Mouse (Mus musculus): Measurements from ENCODE around the gene Gm44596. TPM values are rescaled to one million over a fixed set of nuclear protein-coding genes. Genes with fewer than 3 reads are reported as not detected.

Gene Gm44596
- total RNA-seq, 2 experiments from 2014 or later, result not detected

DNA sequence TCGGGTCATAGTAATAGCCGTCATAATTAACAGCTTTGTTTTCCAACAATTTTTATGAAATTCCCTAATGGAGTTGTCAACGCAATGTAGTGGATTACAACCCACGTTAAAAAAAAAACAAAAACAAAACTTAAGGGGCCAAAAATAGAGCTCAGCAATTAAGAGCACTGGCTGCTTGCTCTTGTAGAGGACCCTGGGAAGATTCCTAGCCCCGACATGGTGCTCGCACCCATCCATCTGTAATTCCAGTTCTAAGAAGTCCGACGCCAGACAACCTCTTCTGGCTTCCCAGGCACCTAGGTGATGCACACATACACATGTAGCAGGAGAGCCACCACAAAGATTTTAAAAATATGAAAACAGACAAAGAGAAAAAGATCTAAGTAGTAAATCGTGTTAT lies 49.7 kb downstream of the Gm44596 start:
- no peak for DNase-seq (ENCODE audit: low spot score in 2 of 2)

DNA sequence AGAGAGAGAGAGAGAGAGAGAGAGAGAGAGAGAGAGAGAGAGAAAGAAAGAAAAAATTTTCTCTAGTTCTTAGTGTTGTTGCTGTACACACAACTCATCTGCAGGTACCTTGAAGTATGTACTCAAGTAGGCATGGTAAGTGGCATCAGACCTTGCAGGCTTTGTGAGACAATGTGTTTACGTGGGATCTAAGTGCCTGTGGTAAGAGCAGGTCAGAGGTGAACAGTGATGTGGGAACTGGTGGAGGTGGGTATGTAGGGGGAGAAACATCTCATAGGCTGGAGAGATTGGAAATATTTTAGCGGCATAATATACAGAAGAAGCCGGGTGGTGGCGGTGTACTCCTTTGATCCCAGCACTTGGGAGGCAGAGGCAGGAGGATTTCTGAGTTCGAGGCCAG lies 52.3 kb downstream of the Gm44596 start:
- DNase-seq (ENCODE audit: low spot score in 2 of 2), result no peak

DNA sequence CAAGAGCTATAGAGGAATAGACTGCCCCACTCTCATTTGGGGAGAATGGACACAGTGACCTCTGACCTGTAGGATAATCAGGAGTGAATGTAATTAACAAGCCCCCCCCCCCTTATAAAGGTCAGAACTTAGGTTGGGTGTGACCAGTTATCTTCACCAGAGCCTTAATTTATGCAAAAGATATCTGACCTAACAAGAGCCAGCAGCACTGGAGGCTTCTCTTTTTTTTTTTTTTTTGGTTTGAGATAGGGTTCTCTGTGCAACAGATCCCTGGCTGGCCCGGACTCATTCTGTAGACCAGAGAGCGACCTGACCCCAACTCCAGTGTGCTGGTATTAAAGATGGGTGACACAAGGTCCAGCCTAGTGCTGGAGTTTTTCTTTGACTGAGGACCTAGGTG lies 54.0 kb downstream of the Gm44596 start:
- no peak for DNase-seq (ENCODE audit: low spot score in 2 of 2)

DNA sequence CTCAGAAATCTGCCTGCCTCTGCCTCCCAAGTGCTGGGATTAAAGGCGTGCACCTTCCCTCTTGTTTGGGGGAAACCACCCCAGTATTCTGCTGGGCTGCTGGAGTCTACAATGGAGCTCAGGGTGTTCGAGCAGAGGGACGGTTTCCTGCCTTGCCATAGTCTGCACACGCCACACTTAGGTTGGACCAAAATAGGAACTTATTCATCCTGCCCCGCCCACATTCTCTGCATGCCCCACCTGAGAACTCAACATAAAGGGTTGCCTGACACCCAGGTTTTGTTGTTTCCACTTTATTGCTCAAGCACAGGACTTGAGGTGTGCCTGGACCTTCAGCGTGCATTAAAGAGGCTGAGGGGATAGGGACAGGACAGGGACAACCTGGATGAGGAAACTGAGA lies 54.5 kb downstream of the Gm44596 start:
- no peak for DNase-seq (ENCODE audit: low spot score in 2 of 2)

DNA sequence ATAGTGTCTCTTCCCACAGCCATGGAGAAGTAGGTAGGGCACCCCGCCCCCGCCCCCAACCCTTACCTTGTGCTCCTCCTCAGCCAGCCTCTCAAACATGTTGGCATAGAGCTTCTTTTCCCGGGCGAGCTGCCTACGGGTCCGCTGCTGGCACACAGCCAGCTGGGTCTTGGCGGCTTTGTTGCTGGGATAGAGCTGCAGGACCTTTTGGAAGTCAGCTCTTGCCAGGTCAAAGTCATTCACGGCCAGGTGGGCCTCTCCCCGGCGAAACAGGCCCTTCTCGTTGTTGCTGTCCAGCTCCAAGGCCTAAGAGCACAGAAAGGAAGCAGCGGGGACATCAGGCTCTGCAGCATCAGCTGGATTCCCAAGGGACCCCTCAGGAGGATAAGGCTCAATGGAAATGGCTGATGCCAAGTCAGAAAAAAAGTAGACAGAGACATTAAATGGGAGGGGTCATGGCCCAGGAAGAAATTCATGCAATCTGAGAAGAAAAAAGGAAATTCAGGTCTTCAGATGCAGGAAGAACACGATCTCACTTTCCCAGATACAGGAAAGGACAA lies 57.1 kb downstream of the Gm44596 start:
- DNase-seq (ENCODE audit: low spot score in 2 of 2), result no peak

DNA sequence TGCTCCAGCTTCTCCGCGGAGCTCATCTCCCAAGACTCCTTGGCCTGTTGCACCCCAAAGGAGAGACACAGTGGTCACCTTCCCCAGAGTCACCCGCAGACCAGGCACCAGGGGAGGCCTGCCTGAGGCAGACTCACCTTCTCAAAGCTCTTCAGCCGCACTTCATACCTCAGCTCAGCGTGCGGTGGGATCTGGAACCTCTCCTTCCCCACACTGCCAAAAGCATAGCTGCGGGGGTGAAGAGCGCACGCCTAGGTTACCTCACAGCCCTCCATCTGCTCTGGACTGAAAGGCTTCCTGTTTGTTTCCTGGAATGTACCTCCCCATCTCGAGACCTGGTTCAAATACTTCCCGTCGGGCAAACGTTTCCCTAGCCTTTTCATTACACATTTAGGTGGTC lies 58.3 kb downstream of the Gm44596 start:
- DNase-seq (ENCODE audit: low spot score in 2 of 2), result no peak

DNA sequence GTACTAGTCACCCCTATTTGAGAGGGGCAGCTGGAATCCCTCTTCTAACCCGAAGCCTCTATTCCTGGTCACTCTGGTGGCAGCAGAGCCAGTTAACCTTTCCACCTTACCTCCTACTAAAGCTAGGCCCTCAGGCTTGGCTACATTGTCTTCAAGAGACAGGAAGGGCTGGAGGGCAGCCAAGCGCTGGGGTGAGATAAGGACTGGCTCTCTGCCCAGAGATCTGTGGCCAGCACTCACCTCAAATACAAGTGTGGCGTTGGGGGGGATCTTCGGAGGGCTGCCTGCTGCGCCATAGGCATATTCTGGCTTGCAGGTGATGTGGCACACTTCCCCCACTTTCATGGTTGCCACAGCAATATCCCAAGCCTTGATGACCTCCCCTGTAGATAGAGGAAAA lies 60.2 kb downstream of the Gm44596 start:
- DNase-seq (ENCODE audit: low spot score in 2 of 2), result peak in 1 of 2 experiments; percentile 35

DNA sequence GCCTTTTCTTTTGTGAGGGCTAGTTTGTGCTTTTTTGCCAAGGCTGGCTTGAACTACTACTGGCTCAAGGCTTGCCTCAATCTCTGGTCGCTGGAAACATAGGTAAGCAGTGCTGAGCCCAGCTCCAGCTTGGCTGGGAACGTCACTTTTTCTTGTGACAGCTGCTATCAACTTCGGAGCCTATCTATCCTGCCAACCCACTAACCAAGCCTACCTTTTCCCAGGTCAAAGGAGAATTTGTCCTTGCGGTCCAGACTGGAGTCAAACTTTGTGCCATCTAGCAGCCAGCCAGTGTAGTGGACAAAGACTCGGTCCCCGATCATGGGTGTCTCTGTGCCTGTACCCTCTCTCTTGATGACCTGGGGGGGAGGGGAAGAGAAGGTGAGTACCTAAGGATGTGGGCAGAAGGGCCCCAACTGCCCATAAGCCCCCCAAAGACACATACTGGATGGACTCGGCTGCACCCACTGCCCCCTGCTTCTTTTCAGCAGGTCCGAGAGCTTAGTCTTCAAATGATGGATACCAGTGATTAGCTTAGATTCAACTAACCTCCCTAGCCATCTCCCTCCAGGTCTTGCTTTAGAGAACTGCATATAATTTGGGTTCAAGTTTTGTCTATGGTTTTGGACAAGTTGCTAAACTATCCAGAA lies 61.2 kb downstream of the Gm44596 start:
- DNase-seq (ENCODE audit: low spot score in 2 of 2), result no peak

DNA sequence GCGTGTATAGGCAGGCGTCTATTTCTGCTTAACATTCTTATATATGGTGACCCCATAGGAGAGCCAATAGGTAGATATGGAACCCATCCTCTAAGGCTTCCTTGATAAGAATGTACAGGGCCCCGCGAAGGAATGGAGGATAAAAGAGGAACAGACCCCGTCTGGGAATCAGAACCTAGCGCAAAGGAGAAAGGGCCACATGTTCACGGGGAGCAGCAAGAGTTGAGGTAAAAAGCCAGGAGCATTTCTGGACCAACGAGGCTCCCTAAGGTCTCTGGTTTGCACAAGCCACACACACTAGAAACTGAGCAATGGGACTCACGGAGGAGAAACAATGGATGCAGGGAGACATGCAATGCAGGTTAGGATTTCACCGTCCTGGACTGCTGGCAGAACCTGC lies 62.0 kb downstream of the Gm44596 start:
- DNase-seq (ENCODE audit: low spot score in 2 of 2), result no peak

DNA sequence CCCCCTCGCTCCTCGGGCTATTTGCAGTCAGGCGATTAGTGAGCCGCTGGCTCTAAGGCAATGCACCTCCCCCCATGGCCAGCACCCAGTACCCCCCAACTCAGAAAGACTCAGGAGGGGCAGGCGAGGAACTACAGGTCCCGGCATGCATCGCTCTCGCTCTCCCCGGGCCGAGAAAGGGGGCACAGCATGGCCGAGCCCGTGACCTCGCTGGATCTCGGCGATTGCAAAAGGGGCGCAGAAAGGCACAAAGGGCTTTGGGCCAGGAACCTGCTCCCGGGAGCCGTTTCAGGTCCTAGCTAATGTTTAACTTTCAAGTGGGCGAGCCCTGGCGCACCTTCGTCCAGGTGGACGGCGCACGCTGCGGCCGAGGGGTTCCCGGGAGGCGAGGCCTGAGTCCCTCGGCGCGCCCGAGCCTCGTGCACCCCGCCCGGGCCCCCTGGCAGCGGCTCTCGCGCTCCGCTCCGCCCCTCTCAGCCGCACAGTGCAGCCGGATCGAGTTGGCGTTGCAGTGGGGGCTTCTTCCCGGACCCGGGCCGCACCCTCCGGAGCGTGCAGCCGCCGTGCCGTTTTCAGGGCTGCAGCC lies 62.5 kb downstream of the Gm44596 start:
- DNase-seq (ENCODE audit: low spot score in 2 of 2), result peak; percentile 44 to 65

DNA sequence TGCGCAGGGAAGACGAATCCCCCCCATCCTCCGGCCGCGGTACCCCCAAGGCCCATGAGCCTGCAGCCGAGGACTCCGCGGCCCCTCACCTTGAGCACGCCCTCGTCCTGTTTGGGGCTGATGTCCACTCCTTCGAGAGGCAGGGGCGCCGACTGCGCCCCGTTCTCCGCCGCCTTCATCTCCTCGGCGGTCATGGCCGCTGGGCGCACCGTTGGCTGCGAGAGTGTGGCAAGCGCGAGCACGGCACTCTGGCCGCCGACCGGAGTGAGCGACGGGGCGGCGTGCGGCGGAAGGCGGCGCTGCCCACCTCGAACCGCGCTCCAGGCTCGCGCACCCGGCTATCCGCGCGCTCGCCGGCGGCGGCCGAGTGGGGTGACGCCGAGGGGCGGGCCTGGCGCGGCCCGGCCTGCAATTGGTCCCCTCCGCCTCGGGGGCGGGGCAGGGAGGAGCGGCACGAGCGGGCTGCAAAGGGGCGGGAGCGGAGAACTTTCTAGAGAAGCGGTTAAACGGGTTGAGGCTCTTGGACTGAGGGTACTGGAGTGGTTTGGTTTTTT lies 63.1 kb downstream of the Gm44596 start, which contains the start of gene Fkbp4:
Gene Fkbp4 (minus strand): TSS at position 361 of the 554 bp plus-strand sequence.
- peak; percentile 88 to 91 for DNase-seq (ENCODE audit: low spot score in 2 of 2)

DNA sequence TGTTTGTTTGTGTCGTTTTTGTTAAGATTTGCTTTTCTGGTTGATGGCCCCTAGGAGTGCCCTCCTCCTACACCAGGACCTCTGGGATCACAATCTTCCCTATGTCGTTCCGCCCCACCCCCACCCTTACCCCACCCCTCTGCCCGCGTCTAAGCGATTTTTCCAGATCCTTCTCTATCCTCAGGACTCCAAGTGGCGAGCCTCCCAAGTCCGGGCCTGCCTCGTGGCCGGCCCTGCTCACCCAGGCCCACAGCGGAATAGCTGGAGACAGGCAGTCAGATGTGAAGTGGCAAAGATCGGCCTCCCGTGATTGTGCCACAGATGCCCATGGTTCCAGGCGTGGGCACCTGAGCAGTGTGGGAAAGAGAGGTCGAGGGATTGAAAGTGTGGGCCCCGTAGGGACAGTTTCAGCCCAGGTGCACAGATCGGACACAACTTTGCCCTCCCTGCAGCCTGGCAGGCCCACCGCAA lies 63.6 kb downstream of the Gm44596 start:
- DNase-seq (ENCODE audit: low spot score in 2 of 2), result peak in 1 of 2 experiments; percentile 37

DNA sequence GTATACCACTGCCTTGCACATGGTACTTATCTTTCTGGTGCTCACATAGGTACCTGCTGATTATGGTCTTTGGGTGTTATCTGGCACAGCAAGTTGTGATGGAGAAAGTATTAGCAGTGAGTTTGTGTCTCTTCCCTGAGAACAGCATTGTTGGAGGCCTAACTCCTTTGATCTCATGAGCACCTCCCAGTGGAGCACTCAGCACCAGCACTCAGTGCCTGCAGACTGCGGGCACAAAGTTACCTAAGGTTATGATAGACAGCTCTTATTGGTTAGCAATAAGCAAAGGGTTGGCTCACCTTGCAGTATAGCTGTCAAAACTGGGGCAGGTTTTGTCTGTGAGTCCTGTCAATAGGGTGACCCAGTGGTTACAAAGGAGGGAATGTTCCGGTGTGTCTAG lies 64.9 kb downstream of the Gm44596 start:
- no peak for DNase-seq (ENCODE audit: low spot score in 2 of 2)

DNA sequence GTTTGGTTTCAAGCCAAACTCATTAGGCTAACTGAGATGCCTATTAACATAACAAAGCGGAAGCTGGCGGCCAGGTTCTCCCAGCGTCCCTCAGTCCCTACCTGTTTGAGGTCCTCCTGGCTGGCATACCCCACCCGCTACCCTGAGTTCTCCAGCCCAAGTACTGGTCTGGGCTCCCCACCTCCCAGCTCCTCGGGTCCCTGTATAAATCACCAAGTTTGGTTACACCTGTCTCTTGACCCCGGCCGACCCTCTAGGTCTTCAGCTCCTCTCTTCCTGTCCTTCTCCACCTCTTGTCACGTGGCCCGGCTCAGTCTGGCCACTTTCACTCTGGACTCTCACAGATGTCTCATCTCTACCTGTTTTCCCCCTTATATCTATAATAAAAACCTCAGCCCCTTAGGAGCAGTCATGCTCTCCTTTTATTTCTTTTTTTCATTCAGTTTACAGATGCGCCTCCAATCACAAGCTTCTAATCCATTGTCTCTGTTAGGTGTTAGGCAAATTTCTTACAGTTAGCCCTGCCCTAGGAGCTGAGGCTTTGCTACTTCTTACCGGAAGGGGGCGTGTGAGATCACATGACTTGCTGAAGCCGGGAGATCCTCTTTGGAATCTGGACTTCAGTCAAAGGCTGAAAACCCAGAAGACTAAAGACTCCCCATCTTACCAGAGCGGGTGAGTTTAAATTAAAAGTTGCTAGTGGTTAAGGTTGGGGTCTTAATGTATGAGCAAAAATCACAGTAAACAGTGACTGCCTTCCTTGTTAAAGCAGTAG lies 70.6 kb downstream of the Gm44596 start:
- DNase-seq (ENCODE audit: low spot score in 2 of 2), result peak in 1 of 2 experiments; percentile 59

DNA sequence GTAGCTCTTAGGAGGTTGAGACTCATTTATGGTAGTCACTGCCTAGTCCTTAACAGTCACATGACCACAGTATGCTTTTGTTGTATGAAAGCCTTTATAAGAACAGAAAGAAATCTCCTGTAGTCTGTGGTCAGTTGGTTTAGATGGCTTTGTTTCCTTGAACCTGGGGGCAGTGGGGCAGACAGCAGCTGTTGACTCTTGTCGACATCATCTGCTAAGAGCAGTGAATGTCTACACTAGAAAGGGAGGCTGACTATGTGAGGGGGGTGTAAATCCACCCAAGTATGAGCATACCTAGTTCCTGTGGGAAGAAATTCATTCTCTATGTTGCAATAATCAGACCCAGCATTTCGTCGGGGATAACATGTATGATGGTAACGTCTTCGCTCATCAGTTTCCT lies 71.8 kb downstream of the Gm44596 start:
- DNase-seq (ENCODE audit: low spot score in 2 of 2), result no peak

DNA sequence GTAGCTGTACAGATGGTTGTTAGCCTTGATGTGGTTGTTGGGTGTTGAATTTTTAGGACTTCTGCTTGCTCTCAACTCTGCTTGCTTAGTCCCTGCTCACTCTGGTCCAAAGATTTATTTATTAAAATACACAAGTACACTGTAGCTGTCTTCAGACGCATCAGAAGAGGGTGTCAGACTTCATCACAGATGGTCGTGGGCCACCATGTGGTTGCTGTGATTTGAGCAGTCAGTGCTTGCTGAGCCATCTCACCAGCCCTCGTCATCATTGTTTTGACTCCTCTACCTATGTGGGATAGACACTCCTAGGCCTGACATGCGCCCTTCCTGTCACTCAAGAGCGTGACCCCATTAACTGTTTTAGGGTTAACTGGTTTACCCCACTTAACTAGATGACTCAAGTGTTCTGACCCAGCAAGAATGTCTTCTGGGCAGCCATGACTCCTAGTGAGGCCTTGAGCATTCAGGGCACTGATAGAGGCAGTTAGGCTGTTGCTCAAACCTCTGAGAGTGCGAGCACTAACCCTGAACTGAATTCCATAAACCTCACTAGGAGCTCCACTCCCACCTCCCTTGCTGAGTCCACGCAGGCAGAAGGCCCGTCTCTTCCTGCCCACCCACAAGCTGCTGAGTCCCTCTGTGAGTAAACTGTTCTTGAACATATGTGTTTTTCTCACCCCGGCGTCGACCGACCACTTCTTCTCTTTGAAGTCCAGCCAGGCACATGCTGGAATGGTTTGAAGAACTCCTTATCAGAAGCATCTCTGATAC lies 80.7 kb downstream of the Gm44596 start:
- DNase-seq (ENCODE audit: low spot score in 2 of 2), result no peak

Other genes starting within 250 kb of the Gm44596 start
- gene Tspan9, start 231.9 kb upstream of the Gm44596 start, total RNA-seq (2021), result 100 to 1,000 TPM; 151 to 194 TPM
- 10 to 100 TPM; 18.8 to 20.5 TPM for gene Tead4, start 74.7 kb upstream of the Gm44596 start, total RNA-seq (2021)
- 10 to 100 TPM; 19.9 to 21.6 TPM for gene Tulp3, start 19.7 kb upstream of the Gm44596 start, total RNA-seq (2021)
- 10 to 100 TPM; 24.0 to 24.7 TPM for gene Rhno1, start 12.6 kb upstream of the Gm44596 start, total RNA-seq (2021)
- gene Foxm1, start 12.5 kb upstream of the Gm44596 start, total RNA-seq (2021), result 10 to 100 TPM; 21.2 to 21.8 TPM
- gene Tex52, start within 50 bp of the Gm44596 start, total RNA-seq (2021), result under 1 TPM in 1 of 2 experiments, not detected in 1; 0.34 TPM
- gene Nrip2, start 23.8 kb downstream of the Gm44596 start, total RNA-seq (2021), result 1 to 10 TPM; 2.6 to 3.7 TPM
- gene Itfg2, start 49.4 kb downstream of the Gm44596 start, total RNA-seq (2021), result 10 to 100 TPM; 27.2 to 27.3 TPM
- 100 to 1,000 TPM in 1 of 2 experiments, 10 to 100 TPM in 1; 98.2 to 107 TPM for gene Fkbp4, start 63.2 kb downstream of the Gm44596 start, total RNA-seq (2021)
- gene Pzp, start 151.2 kb downstream of the Gm44596 start, total RNA-seq (2021), result 1 to 10 TPM in 1 of 2 experiments, under 1 TPM in 1; 0.69 to 6.6 TPM
- gene A2ml1, start 206.1 kb downstream of the Gm44596 start, total RNA-seq (2021), result not detected
- gene Klrb1a, start 248.0 kb downstream of the Gm44596 start, total RNA-seq (2021), result not detected